Mouse (Mus musculus) Muller cell, postnatal 12 days (primary cell): Measurements from ENCODE around the gene Zfp62.
A peak's percentile ranks its signal among the peaks of the same experiment; 100 is the strongest.

Source experiments
- DNase-seq: peaks from one replicate; pipeline ENCODE4 v3.0.0-alpha.2; 2015; ENCODE audit errors: inconsistent ontology term

Gene Zfp62

DNA sequence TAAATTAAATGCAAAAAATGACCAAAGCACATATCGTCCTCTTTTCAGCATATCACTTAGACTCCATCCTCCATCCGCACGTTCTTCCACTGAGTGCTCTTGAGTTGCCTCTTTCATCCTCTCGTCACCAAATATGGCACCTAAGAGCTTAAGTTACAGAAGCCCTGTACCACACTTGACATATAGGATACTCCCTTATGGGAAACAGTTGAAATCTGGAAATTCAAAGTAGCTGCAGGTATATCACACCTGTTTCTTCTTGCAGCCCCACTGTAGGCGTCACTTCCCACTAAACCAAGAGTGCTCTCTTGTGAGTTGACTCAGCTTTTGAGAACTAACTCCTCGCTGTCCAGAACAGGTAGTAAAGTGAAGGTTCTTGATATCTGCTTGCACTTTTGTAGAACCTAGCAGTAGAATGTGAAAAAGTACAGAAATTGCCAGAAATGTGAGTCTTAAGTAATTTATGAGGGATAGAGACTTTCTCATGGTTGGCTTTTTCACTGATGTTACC is 2.0 kb downstream of the Zfp62 start:
- DNase-seq, result no peak

DNA sequence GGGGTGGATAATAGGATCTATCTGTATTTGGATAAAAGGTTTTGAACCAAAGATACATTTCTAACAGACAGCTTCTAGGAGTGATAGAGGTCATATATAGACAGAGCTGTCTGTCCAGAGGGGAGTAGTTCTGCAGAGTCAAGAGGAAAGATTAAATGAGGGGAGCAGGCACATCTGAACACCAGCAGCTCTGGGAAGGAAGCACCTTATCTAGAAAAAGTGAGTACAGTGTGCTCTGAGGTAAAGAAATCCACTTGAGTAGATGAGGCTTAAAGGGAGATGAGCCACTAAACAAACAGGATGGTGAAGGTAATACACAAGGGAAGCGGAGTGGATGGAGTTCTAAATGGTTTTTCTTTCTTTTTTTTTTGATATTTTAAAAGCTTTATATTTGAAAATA is 4.4 kb downstream of the Zfp62 start:
- no peak for DNase-seq

DNA sequence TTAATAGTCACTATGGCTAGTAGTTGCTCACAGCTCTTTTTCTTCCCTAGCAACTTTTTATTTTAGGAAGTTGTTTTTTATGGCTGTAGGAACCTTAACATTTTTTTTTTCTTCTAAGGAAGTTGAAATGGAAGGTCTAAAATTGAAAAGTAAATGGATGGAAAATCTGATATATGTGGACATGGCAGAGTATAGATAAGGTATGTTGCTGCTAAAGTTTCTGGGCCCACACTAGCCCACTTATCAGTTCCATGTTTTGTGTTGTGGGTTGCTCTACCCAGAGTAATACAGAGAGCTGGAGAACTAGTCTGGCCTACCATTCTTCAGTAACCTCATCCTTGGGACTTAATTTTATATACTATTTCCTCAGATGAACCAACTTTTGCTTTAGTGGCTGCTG is 9.5 kb downstream of the Zfp62 start:
- no peak for DNase-seq

DNA sequence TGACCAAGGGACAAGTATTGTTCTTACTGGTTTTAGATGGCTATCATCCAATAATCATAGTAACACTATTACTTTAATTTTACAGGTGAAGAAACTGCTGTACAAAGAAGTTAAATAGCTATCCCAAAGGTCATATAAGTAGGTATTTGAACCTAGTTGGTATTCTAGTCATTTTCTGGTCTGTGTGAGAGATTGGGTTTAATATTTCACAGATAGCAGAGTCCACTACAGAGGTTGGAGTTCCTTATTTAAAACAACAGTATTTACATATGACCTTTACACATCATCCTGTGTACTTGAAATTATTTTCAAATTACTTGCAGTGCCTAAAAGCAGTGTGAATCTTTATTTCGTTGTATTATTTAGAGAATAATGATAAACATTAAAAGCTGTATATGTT is 10.4 kb downstream of the Zfp62 start:
- DNase-seq, result no peak

DNA sequence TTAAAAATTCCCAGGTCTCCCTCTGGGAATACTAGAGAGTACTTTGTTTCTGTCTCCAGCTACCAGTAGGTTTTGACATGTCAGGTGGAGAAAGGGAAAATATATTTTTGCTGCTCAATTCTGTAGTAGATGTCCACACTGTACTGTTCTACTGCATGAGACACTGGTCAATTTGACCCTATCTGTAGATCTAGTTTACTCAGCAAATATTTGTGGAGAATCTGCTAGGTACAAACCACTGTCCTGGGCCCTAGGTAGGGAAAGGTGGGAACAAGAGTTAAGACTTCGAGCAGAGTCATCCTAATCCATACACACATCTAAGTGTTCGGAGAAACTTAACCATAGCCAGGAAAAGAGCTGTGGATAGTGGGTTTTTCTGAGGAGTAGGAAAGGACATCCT is 16.2 kb downstream of the Zfp62 start:
- DNase-seq, result no peak

DNA sequence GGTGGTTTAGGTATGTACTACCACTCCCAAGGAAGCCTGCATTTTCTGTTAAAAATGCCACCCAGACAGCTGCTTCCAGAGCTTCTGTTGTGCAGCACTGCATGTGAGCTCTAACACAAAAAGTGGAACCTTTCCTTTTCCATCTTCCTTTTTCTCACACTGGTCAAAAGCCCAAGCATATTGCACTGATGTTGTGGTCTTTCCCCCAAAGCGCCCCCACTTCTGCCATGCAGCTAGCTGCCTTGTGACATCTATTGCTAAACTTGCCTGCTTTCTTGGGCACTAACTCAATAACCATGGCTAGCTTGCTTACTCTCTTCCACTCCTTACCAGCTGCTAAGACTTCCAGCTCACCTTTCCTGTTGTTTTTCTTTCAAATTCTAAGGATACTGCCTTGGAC is 21.4 kb downstream of the Zfp62 start:
- DNase-seq, result no peak

DNA sequence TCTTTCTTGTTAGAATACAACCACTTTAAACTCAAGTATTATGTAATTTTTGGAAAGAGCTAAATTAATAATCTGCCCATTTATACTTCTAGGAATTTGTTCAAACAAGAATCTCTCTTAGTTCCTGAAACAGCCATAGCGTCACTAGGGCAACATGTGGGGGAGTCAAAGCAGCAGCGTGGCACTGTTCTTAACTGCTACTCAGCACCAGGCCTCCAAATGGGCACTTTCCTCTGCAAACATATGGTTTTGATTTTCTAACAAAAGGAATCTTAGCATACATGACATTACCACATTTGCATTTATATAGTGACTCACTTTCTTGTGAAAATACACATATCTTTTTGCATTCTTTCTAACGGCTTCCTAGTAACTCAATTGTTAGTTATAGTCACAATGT is 29.7 kb downstream of the Zfp62 start:
- no peak for DNase-seq

DNA sequence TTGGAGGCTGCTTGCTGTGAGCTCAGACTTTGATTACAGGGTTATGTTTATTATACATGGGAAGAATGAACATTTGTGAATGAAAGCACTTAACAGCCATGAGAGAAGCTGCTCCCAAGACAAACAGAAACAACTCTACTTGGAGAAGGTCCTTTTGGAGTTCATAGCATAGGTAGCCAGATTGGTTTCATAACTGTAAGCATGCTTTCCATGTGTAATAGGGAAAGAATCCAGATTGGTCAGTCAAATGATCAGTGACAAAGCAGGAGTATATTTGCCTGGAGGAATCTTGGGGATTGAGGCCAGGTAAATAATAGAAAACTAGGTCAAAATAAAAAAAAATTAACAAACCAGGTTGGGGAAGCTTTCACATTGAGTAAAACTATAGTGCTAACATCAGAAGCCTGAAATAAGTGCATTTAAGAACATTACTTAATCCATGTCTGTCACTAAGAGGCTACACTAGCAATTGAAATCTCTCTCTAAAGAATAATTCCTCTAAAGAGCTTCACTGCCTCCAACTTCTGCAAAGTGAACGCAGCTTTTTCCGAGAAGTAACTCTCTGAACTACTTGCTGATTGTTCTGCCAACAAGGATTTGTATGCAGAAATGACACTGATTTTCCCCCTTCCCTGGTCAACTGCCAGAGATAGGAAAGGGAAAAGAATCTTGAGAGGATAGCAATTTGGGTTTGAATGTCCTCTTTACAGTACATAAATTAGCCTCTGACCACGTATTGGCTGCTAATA is 32.5 kb downstream of the Zfp62 start:
- peak; percentile 22 for DNase-seq

DNA sequence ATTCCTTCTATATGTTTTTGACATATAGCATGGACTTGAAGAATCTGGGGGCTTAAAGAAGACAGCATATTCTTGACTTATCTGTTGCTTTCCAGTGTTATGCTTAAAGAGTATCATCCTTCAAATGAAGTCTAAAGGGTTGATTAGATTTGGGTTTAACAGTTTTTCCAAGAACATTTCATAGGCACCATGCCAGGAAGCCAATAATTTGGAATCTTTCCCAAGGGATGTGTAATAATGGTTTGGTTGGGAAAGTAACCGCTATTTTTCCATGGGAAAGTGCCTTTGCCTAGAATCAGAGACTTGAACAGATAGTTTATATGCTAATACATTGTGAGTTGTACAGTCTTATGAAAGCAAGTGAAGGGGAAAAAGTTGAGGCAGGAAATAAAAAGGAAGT is 33.8 kb downstream of the Zfp62 start:
- DNase-seq, result no peak

DNA sequence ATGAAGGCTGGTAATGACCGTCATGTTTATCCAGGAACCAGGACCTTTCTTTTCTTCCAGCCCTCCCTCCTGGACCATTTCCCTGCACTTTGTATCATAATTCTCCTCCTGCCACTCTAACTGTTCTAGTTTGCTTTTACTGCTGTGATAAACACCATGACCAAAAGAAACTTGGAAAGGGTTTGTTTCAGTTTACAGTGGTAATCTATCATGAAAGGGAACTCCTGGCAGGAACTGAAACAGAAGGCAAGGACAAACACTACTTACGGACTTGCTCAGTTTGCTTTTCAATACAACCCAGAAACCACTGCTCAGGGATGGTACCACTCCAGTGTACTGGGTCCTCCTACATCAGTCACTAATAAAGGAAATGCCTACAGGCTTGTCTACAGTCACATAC is 34.4 kb downstream of the Zfp62 start:
- DNase-seq, result no peak

DNA sequence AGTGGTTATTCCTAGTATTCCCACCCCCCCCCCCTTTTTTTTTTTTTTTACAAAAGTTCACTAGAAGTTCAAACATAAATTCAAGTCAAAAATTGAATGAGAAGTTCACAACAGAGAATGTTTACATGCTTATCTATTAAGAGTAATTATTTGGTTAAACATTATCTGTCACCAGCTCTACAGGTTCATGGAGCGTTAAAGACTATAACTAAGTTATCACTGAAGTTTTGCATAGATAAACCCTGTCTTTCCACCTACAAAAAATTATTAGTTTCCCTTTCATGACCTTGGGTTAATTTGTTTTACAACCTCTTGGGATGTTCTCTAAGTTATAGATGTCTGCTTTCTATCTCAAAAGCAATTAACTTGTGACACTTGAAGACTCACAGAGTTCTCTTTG is 37.2 kb downstream of the Zfp62 start:
- DNase-seq, result no peak

DNA sequence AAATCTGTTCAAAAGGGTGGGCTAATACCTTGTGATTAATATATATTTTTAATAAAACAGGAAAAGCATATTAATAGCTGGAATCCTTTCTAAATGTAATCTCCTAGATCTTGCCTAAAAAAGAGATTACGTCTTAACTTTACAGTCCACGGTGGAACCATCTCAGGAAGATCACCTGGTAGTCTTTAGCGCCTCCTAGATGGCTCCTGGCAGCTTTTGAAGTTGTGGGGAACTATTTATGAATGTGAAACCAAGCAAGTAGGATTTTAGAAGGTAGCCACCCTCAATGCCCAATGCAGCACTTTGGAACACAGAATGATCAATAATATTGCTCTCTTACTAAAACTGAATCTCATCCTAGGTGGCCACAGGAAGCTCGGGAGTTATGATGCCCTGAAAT is 37.8 kb downstream of the Zfp62 start:
- DNase-seq, result no peak

DNA sequence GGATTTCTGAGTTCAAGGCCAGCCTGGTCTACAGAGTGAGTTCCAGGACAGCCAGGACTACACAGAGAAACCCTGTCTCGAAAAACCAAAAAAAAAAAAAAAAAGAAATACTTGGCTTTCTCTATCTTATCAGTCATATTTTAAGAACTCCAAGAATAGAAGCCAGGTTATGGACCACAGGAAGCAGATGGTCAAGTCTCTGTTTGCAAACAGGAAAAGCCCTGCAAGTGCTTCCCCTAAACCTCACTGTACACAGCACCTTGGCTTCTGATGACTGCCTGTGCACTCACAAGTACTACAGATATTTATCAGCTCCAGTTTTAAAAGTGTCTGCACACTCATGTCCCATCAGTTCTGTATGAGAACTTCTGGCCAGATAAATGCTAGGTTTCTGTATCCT is 38.4 kb downstream of the Zfp62 start:
- no peak for DNase-seq

DNA sequence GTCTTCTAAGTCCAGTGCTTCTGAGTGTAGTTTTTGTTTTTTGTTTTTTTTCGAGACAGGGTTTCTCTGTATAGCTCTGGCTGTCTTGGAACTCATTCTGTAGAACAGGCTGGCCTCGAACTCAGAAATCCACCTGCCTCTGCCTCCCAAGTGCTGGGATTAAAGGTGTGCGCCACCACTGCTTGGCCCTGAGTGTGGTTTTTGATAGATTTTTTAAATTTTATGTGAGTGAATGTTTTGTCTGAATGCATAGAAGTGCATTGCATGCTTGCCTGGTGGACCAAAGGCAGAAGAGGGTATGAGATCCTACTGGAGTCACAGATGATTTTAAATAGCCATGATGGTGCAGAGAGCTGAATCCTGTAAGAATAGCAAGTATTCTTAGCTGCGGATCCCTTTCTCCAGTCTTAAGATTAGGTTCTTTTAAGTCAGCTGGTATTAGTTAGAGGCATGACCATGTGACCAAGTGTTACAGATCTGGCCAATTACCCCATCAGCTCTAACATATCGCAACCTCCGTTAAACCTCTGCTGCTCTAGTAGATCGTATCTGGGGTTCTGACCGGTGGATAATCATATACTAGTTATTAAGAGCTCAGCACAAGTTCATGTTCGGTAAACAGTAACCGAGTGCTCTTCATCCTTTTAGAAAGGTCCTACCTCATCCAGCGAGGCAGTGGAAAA is 40.0 kb downstream of the Zfp62 start:
- no peak for DNase-seq

DNA sequence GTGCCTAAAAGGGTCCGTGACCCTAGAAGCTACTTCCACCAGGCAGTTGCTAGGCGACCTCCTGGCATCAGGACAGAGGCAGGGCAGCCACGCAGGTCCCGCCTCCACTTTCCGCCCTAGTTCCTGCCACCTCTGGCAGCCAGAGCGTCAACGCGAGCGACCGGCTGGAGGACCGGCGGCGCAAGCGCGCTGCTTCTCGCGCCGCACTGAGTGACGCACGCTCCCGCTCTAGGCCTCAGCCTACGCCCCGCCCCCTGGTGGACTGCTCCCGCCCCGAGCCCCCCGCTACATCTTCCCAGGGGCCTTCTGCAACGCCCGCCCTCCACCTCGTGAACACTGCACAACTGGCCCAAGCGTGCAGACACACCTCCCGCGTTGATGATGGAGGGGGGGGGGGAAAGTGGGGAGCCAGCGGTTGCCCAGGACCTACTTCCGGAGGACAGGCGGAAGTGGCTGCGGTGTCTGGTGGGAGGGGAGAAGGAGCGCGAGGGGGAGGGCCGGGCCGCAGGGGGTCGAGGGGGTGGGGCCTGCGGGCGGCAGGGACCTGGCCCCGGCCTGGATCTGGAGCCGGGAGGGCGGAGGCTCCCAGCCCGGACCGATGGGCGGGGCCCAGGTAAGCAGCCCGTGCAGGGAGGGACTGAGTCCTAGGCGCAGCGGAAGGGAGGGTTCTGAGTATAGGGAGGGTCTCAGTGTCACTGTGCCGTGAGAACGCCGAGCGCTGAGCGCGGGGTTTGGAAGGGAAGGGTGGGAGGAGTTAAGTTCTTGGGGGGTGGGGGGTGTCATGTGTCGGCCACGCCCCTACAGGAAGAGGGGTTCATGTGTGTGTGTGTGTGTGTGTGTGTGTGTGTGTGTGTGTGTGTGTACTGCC is 40.9 kb downstream of the Zfp62 start, which contains the start of gene Mgat1:
TSS of gene Mgat1 (plus strand) at position 465 of the 868 bp plus-strand sequence.
- DNase-seq, result peak; percentile 99

DNA sequence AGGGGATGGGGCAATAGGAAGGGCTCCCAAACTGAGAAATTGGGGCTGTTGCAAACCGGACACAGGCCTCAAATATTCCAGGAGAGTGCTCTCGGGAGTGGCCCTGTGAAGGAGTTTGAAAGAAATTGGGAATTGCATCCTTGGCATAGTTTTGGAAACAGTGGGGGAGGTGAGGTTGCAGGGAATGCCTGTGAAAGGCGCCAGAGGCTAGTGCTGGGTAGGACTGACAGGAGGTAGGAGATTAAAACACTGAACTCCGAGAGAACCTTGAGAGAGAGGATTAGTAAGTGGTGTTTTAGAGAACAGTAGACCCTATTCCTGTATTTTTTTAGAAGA is 41.5 kb downstream of the Zfp62 start:
- no peak for DNase-seq

DNA sequence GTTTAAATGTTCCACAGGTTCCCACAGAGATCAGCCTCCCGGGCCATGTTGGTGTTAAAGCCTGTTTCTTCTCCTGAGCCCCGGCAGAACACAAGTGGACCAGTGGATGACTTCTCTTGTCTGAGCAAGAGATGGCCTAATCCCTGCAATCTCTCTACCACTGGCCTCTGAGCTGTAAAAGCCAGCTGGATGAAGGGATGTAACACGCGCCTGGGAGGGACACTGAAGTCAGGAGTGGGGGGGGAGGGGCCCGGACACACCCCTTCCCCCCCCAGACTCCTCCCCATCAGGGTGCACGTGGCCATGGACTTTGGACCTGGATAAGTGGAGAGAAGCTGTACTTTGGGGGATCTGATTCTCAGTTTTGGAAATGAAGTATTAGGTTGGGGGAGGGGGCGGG is 42.1 kb downstream of the Zfp62 start:
- DNase-seq, result peak; percentile 40

DNA sequence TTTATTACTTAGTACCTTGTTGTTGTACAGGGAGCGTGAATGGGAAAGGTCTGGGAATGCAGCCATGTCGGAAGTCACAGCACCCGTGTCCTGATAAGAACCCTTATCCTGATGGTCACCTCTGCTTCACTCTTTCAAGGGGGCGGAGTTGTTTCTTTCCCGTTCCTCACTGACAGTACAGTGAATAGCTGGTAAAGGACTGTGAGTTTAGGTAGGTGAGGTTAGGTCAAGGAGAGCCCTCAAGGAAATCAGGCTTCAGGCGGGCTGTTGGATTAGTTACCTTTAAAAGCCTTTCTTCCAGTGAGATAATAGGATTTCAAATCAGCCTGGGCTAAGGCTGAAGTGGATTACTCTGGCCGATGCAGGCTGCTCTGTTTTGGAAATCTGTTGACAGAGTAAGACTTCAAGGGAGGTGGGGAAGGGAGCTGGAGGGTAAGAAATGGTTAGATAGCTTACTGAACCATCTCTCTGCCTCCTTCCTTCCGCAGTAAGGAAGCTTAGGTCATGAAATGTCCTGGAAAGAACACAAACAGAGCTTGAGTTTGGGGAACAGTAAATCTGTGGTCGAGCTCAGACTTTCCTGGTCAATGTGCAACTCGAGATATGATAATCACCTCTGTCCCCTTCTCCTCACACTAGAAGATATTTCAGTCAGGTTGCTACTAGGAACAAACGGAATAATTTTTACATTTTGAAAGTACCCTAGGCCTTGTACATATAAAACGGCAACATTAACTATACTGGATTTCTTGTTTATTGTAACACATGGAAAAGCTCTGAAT is 42.7 kb downstream of the Zfp62 start:
- no peak for DNase-seq

DNA sequence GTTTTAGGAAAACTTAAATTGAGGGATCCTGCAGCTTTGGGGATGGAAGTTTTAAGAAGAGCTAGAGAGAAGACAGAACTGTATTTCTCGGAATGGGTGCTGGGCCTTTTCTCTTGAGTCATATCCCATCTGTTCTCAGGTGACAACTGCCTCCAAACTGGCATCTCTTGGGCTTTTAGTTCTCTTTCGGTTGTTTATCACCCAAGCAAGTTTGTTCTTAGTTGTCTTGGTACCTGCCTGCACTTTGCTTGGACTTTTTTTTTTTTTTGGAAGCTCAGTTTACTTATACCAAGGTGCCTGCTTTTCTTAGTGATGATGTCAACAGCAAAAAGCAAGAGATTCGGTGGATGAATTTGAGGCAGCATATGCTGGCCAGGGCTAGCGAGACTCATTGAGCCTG is 43.4 kb downstream of the Zfp62 start:
- no peak for DNase-seq

DNA sequence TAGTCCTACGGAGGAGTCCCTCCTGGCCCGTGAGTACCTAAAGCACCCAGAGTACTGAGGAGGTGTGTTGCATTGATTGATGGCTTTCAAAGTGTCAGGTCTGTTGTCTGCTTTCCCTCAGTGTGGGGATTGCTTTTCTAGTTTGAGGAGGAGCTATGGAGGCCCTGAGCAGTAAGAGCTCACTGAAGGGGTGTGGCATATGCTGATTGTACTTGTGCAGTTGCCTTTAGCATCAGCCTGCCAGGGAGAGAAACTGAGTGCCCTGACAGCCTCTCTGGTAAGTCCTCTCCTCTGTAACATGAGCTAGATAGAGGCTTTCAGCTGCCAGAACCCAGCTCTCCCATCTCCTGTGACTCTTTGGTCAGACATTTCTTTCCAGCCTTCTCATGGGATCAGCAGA is 44.2 kb downstream of the Zfp62 start:
- no peak for DNase-seq

DNA sequence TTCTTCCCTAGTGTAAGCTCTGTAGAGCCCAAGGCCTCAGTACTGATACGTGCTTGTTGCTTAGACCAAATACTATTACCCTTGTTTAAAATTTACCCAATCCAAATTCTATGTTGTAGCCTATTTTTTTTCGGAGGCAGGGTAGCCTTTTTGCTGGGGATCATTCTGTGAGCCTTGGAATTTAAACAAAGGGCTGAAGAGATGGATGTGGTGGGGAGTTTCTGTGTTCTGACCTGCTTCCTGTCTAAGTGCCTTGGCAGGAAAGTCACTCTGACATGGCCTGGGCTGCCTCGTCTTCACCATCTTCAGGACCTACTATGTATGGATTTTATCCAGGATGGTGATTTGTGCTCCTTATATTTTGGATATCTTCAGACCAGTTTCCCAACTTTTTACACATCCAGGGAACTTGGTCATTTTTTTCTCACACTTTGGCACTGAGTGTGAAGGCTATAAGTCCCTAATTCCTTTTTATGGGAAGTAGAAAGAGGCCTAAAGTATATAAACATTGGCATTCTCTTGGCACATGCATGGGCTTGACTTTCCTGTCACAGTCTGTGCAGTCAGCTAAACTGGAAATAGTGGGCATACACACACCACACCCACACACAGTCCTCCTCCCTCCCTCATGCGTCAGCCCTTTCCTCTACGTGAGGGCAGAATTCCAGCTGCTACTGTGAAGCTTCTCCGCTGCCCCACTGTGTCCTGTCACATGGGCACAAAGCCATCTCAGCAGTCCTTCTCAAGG is 45.3 kb downstream of the Zfp62 start:
- DNase-seq, result peak; percentile 39
